Comparison of ENCODE assay signal across 15 mouse cellular contexts in the genomic region with DNA sequence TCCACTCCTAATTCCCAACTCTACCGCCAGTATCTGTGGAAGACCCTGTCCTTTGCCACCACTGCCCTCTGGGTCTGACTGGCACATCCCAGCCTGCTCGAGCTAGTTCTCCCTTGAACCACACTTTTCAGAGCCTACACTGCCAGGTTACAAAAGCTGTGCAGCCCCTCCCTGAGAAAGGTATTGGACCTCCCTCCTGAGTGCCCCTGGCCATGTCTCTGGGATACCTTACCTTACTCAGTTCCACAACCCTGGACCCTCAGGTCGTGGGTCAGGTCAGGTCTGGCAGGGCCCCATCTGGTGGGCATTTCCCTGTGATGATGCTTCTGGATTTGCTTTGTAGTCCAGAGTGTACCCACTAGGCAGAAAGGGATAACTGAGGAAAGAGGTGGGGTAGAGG. TPM values are rescaled to one million over a fixed set of nuclear protein-coding genes. Genes with fewer than 3 reads are reported as not detected.
DNase-seq lines count a peak whose midpoint lies in the region; ATAC-seq and TF ChIP-seq lines count a peak whose summit lies in the region.
"Had no signal": no experiment of that assay in that cellular context is flagged by ENCODE, and none has a peak within 500 bp of the region (broad histone marks: within the 10 kb centered on the region; RNA-seq: fewer than 3 reads in every experiment).

No protein-coding gene starts in this region.

- no peak overlapping the region for H3K9ac ChIP-seq in heart, embryonic 12.5 days
- H3K9ac ChIP-seq in neural tube, embryonic 12.5 days: no peak overlapping the region
- no peak overlapping the region for H3K9ac ChIP-seq in neural tube, embryonic 15.5 days (replicated peaks)
- H3K9ac ChIP-seq: liver, embryonic 13.5 days; lung, embryonic 14.5 days had no signal

- WGBS in heart, embryonic 12.5 days: 72% methylated on average over 3 of the region's 3 CpGs
- WGBS in kidney, adult 2 months: 42% methylated on average over 3 of the region's 3 CpGs
- WGBS in neural tube, embryonic 12.5 days: 91% methylated on average over 3 of the region's 3 CpGs
- 85% methylated on average over 3 of the region's 3 CpGs for WGBS in neural tube, embryonic 15.5 days

- ATAC-seq in heart, embryonic 12.5 days (ENCODE audit: insufficient number of reproducible peaks, low FRiP score): no peak
- no peak for ATAC-seq in neural tube, embryonic 12.5 days (ENCODE audit: low FRiP score, low read depth)
- ATAC-seq in neural tube, embryonic 15.5 days (ENCODE audit: low FRiP score): no peak
- ATAC-seq: inflammation-experienced regulatory T-cells, adult 6 months had no signal

- H3K27ac ChIP-seq in heart, embryonic 12.5 days (ENCODE audit: poor library complexity, severe bottlenecking): 0 out of 2 replicates have a peak overlapping the region, but pooled peaks have one; percentile 72
- peak overlapping the region; percentile 94 for H3K27ac ChIP-seq in kidney, adult 2 months (ENCODE audit: insufficient read depth, low read depth, low read length)
- 0 out of 2 replicates have a peak overlapping the region, but pooled peaks have one; percentile 12 for H3K27ac ChIP-seq in neural tube, embryonic 12.5 days
- H3K27ac ChIP-seq in neural tube, embryonic 15.5 days (replicated peaks): no peak overlapping the region; the same call in 1 of the 2 replicates
- H3K27ac ChIP-seq: left cerebral cortex, adult 2 months; liver, embryonic 13.5 days had no signal

- no peak for TF ChIP-seq CTCF in kidney, adult 2 months (conservative IDR thresholded peaks at IDR 0.05; ENCODE audit: insufficient read depth, insufficient read length, low read depth, low read length)

- no peaks in the 10 kb centered on the region for H3K27me3 ChIP-seq in heart, embryonic 12.5 days (replicated peaks)
- no peaks in the 10 kb centered on the region for H3K27me3 ChIP-seq in kidney, adult 2 months (replicated peaks; ENCODE audit: control insufficient read depth, insufficient read depth, low read length)
- H3K27me3 ChIP-seq in neural tube, embryonic 12.5 days (replicated peaks): no peaks in the 10 kb centered on the region
- H3K27me3 ChIP-seq in neural tube, embryonic 15.5 days (replicated peaks): no peaks in the 10 kb centered on the region

- no peaks in the 10 kb centered on the region for H3K36me3 ChIP-seq in heart, embryonic 12.5 days
- no peaks in the 10 kb centered on the region for H3K36me3 ChIP-seq in kidney, adult 2 months (ENCODE audit: control insufficient read depth, insufficient read depth, low read length)
- no peaks in the 10 kb centered on the region for H3K36me3 ChIP-seq in neural tube, embryonic 12.5 days
- H3K36me3 ChIP-seq in neural tube, embryonic 15.5 days: no peaks in the 10 kb centered on the region
- H3K36me3 ChIP-seq: liver, embryonic 13.5 days had no signal

- H3K9me3 ChIP-seq in heart, embryonic 12.5 days (replicated peaks): no peaks in the 10 kb centered on the region
- no peaks in the 10 kb centered on the region for H3K9me3 ChIP-seq in neural tube, embryonic 12.5 days
- H3K9me3 ChIP-seq in neural tube, embryonic 15.5 days (replicated peaks): no peaks in the 10 kb centered on the region
- H3K9me3 ChIP-seq: liver, embryonic 13.5 days had no signal

- DNase-seq in heart, postnatal 4 days: no peak
- no peak for DNase-seq in kidney, adult 2 months
- no peak for DNase-seq in kidney, adult 8-10 months
- DNase-seq in adrenal gland, adult 8-10 months: no peak
- DNase-seq: adrenal gland, postnatal 25 days; cerebellum, adult 11 months; liver, embryonic 13.5 days; lung, embryonic 14.5 days; lung, postnatal 36 days; thymus, postnatal 36 days had no signal

- H3K4me2 ChIP-seq in heart, embryonic 12.5 days: no peak overlapping the region
- H3K4me2 ChIP-seq in neural tube, embryonic 12.5 days (replicated peaks): peak overlapping the region; percentile 98; the same call in 1 of the 2 replicates
- H3K4me2 ChIP-seq in neural tube, embryonic 15.5 days: no peak overlapping the region
- H3K4me2 ChIP-seq: liver, embryonic 13.5 days had no signal

- TF ChIP-seq POLR2A in kidney, adult 2 months (IDR thresholded peaks at IDR 0.05; ENCODE audit: low read depth, low read length): no peak

- no peak overlapping the region for H3K4me3 ChIP-seq in heart, embryonic 12.5 days
- H3K4me3 ChIP-seq in kidney, adult 2 months (ENCODE audit: insufficient read depth, low read depth, low read length): no peak overlapping the region
- H3K4me3 ChIP-seq in neural tube, embryonic 12.5 days: no peak overlapping the region
- no peak overlapping the region for H3K4me3 ChIP-seq in neural tube, embryonic 15.5 days (replicated peaks)
- H3K4me3 ChIP-seq: left cerebral cortex, adult 2 months; liver, embryonic 13.5 days had no signal

- peaks cover 93% of the 10 kb centered on the region for H3K4me1 ChIP-seq in heart, embryonic 12.5 days (replicated peaks)
- H3K4me1 ChIP-seq in kidney, adult 2 months (ENCODE audit: control insufficient read depth, insufficient read depth, low read length): peaks cover 60% of the 10 kb centered on the region
- peaks cover 92% of the 10 kb centered on the region for H3K4me1 ChIP-seq in neural tube, embryonic 12.5 days
- H3K4me1 ChIP-seq in neural tube, embryonic 15.5 days: peaks cover 93% of the 10 kb centered on the region

RNA-seq across cellular contexts. Expression of a gene that starts 5.1 kb away (rescaled TPM):
- polyA plus RNA-seq in heart, embryonic 12.5 days (2016; fragmentation: Nextera tagmentation; extraction: Ambion mirVana): 24.9 and 25.5 TPM in 2 replicates
- total RNA-seq in heart, postnatal 4 days (2021): 10 to 100 TPM; 35.3 to 43.8 TPM
- 210 and 226 TPM in 2 replicates for polyA plus RNA-seq in kidney, adult 2 months (2012; rRNA removed)
- polyA plus RNA-seq in neural tube, embryonic 12.5 days (2016; fragmentation: Nextera tagmentation; extraction: Ambion mirVana): 36.5 and 36.7 TPM in 2 replicates
- polyA plus RNA-seq in neural tube, embryonic 15.5 days (2015; fragmentation: Nextera tagmentation; extraction: Ambion mirVana): 17.2 and 18.7 TPM in 2 replicates
- 10 to 100 TPM; 14.6 to 28.9 (median 23.8) TPM for total RNA-seq in adrenal gland, adult 8-10 months (2022)

RNA-seq across cellular contexts. Expression of a gene that starts 25.2 kb away (rescaled TPM):
- polyA plus RNA-seq in heart, embryonic 12.5 days (2016; fragmentation: Nextera tagmentation; extraction: Ambion mirVana): 127 and 128 TPM in 2 replicates
- total RNA-seq in heart, postnatal 4 days (2021): 10 to 100 TPM; 89.5 to 92.6 TPM
- polyA plus RNA-seq in kidney, adult 2 months (2012; rRNA removed): 27.3 and 41.8 TPM in 2 replicates
- 121 and 143 TPM in 2 replicates for polyA plus RNA-seq in neural tube, embryonic 12.5 days (2016; fragmentation: Nextera tagmentation; extraction: Ambion mirVana)
- polyA plus RNA-seq in neural tube, embryonic 15.5 days (2015; fragmentation: Nextera tagmentation; extraction: Ambion mirVana): 150 and 179 TPM in 2 replicates
- total RNA-seq in adrenal gland, adult 8-10 months (2022): 100 to 1,000 TPM in 2 of 4 experiments, 10 to 100 TPM in 2; 81.7 to 124 (median 102) TPM

RNA-seq across cellular contexts. Expression of a gene that starts 40.0 kb away (rescaled TPM):
- polyA plus RNA-seq in heart, embryonic 12.5 days (2016; fragmentation: Nextera tagmentation; extraction: Ambion mirVana): 8.1 and 8.4 TPM in 2 replicates
- 1 to 10 TPM; 3.5 to 4.7 TPM for total RNA-seq in heart, postnatal 4 days (2021)
- polyA plus RNA-seq in kidney, adult 2 months (2012; rRNA removed): 4.5 and 5.1 TPM in 2 replicates
- polyA plus RNA-seq in neural tube, embryonic 12.5 days (2016; fragmentation: Nextera tagmentation; extraction: Ambion mirVana): 13.5 and 14.2 TPM in 2 replicates
- 8.6 and 12.3 TPM in 2 replicates for polyA plus RNA-seq in neural tube, embryonic 15.5 days (2015; fragmentation: Nextera tagmentation; extraction: Ambion mirVana)
- 10 to 100 TPM in 1 of 4 experiments, 1 to 10 TPM in 3; 6.1 to 10.8 (median 7.6) TPM for total RNA-seq in adrenal gland, adult 8-10 months (2022)

RNA-seq across cellular contexts. Expression of a gene that starts 40.1 kb away (rescaled TPM):
- 14.8 and 16.4 TPM in 2 replicates for polyA plus RNA-seq in heart, embryonic 12.5 days (2016; fragmentation: Nextera tagmentation; extraction: Ambion mirVana)
- total RNA-seq in heart, postnatal 4 days (2021): 10 to 100 TPM; 17.7 to 18.2 TPM
- polyA plus RNA-seq in kidney, adult 2 months (2012; rRNA removed): 34.6 and 42.3 TPM in 2 replicates
- polyA plus RNA-seq in neural tube, embryonic 12.5 days (2016; fragmentation: Nextera tagmentation; extraction: Ambion mirVana): 10.9 and 11.3 TPM in 2 replicates
- polyA plus RNA-seq in neural tube, embryonic 15.5 days (2015; fragmentation: Nextera tagmentation; extraction: Ambion mirVana): 7.1 and 8.8 TPM in 2 replicates
- total RNA-seq in adrenal gland, adult 8-10 months (2022): 10 to 100 TPM; 10.1 to 16.9 (median 11.1) TPM

RNA-seq across cellular contexts. Expression of a gene that starts 40.2 kb away (rescaled TPM):
- polyA plus RNA-seq in heart, embryonic 12.5 days (2016; fragmentation: Nextera tagmentation; extraction: Ambion mirVana): 77.6 and 77.7 TPM in 2 replicates
- total RNA-seq in heart, postnatal 4 days (2021): 10 to 100 TPM; 82.7 to 84.7 TPM
- polyA plus RNA-seq in kidney, adult 2 months (2012; rRNA removed): 57.8 and 72.9 TPM in 2 replicates
- polyA plus RNA-seq in neural tube, embryonic 12.5 days (2016; fragmentation: Nextera tagmentation; extraction: Ambion mirVana): 51.5 and 56.4 TPM in 2 replicates
- polyA plus RNA-seq in neural tube, embryonic 15.5 days (2015; fragmentation: Nextera tagmentation; extraction: Ambion mirVana): 68.6 and 71.0 TPM in 2 replicates
- total RNA-seq in adrenal gland, adult 8-10 months (2022): 100 to 1,000 TPM; 107 to 132 (median 117) TPM
